Mouse (Mus musculus) brain, embryonic 14.5 days (tissue): ENCODE results near the gene Ice2.

Experiments
- CTCF ChIP-seq: fragments of 200-500 bp; IDR thresholded peaks from 2 replicates; pipeline ENCODE4 v1.5.1; 2012; ENCODE audit warnings: inconsistent platforms, mild to moderate bottlenecking, moderate library complexity, borderline replicate concordance; ENCODE audit not compliant: insufficient read depth, insufficient read length; ENCODE audit errors: extremely low read depth
- POLR2A ChIP-seq: fragments of 200-500 bp; IDR thresholded peaks from 2 replicates; pipeline ENCODE4 v1.6.1; 2012; ENCODE audit warnings: mild to moderate bottlenecking, inconsistent platforms, borderline replicate concordance; ENCODE audit not compliant: poor library complexity, insufficient read depth, insufficient read length, severe bottlenecking; ENCODE audit errors: extremely low read depth

DNA sequence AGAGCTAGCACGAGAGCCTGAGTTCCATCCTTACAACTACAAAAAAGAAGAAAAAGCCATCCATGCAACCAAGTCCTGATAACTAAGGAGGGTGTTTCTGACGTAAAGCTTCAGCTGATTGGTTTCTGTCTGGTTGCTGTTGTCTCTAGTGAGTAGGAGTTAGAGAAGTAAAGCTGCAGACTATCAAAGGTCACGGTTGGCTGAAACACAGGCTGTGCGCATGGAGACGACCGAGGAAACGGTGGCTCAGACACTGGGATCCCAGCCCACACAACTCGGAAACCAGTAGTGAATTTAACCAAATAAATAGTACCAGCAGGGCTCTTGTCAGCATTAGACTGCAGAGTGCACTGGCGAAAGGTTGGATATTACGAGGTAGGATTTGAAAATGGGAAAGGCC, 37.5 kb downstream of the Ice2 start:
- TF ChIP-seq CTCF (no peak), POLR2A (no peak)
